Mouse (Mus musculus) MEL (cell line): Measurements from ENCODE around the gene Kat8. TPM values are rescaled to one million over a fixed set of nuclear protein-coding genes. Genes with fewer than 3 reads are reported as not detected.

Experiments used
- DNase-seq: peaks from one replicate; pipeline ENCODE4 v3.0.0; 2011; ENCODE audit warnings: low read depth, low spot score
- H3K27ac ChIP-seq: 2 replicates; pipeline ENCODE4 v1.5.1; 2012; ENCODE audit warnings: low read depth, mild to moderate bottlenecking, control low read depth, low read length, moderate library complexity; ENCODE audit not compliant: control insufficient read depth
- H3K27me3 ChIP-seq, 2 experiments: fragments of 150-350 bp in 1 of 2; sonication (generic) in 1 of 2; 2 replicates each; pipeline ENCODE4 v1.6.1; 2012; ENCODE audit warnings: low read length in 2 of 2, mild to moderate bottlenecking in 2 of 2, improper control_type of control experiment in 1 of 2, moderate library complexity in 1 of 2; ENCODE audit not compliant: insufficient read depth in 2 of 2, control insufficient read depth in 1 of 2
- H3K36me3 ChIP-seq, 2 experiments: 2 replicates each; pipeline ENCODE4 v1.6.1; 2012 to 2014; ENCODE audit warnings: low read length in 2 of 2, improper control_type of control experiment in 1 of 2, inconsistent platforms in 1 of 2, mild to moderate bottlenecking in 1 of 2; ENCODE audit not compliant: insufficient read depth in 2 of 2, control insufficient read depth in 1 of 2
- H3K4me1 ChIP-seq, 2 experiments: fragments of 150-350 bp in 1 of 2; sonication (generic) in 1 of 2; 2 replicates each; pipeline ENCODE4 v1.6.1; 2012; ENCODE audit warnings: low read length in 2 of 2, improper control_type of control experiment in 1 of 2, mild to moderate bottlenecking in 1 of 2; ENCODE audit not compliant: insufficient read depth in 2 of 2, control insufficient read depth in 1 of 2
- H3K4me3 ChIP-seq, 2 experiments: fragments of 150-350 bp in 1 of 2; sonication (generic) in 1 of 2; 2 replicates each; pipeline ENCODE4 v1.5.1; 2012; ENCODE audit warnings: low read depth in 2 of 2, low read length in 2 of 2, mild to moderate bottlenecking in 2 of 2, moderate library complexity in 2 of 2, control low read depth in 1 of 2, improper control_type of control experiment in 1 of 2; ENCODE audit not compliant: control insufficient read depth in 1 of 2, insufficient read depth in 1 of 2
- H3K79me2 ChIP-seq: 2 replicates; pipeline ENCODE4 v1.6.1; 2012; ENCODE audit warnings: mild to moderate bottlenecking, low read length, moderate library complexity; ENCODE audit not compliant: control insufficient read depth, poor library complexity, insufficient read depth
- H3K9ac ChIP-seq: 2 replicates; pipeline ENCODE4 v1.6.1; 2012; ENCODE audit warnings: low read depth, mild to moderate bottlenecking, control low read depth, low read length, moderate library complexity; ENCODE audit not compliant: control insufficient read depth, poor library complexity, severe bottlenecking
- H3K9me3 ChIP-seq: fragments of 150-350 bp; sonication (generic); replicated peaks from 2 replicates; pipeline ENCODE4 v1.6.1; 2012; ENCODE audit warnings: mild to moderate bottlenecking, low read length, improper control_type of control experiment, moderate library complexity; ENCODE audit not compliant: insufficient read depth
- BHLHE40 ChIP-seq: IDR thresholded peaks from 2 replicates; pipeline ENCODE4 v1.6.1; 2012; ENCODE audit warnings: low read depth, mild to moderate bottlenecking, inconsistent platforms, low read length, improper control_type of control experiment, borderline replicate concordance
- CHD1 ChIP-seq: IDR thresholded peaks from 2 replicates; pipeline ENCODE4 v1.6.1; 2012; ENCODE audit warnings: low read depth, mild to moderate bottlenecking, inconsistent platforms, low read length, improper control_type of control experiment
- E2F4 ChIP-seq: IDR thresholded peaks from 2 replicates; pipeline ENCODE4 v1.6.1; 2011; ENCODE audit warnings: low read depth, low read length, improper control_type of control experiment, borderline replicate concordance
- ELF1 ChIP-seq: IDR thresholded peaks from 2 replicates; pipeline ENCODE4 v1.6.1; 2014; ENCODE audit warnings: low read depth, mild to moderate bottlenecking, inconsistent platforms, low read length, improper control_type of control experiment, moderate library complexity
- ETS1 ChIP-seq: IDR thresholded peaks from 2 replicates; pipeline ENCODE4 v1.6.1; 2012; ENCODE audit warnings: low read depth, mild to moderate bottlenecking, inconsistent platforms, low read length, improper control_type of control experiment, moderate library complexity
- GATA1 ChIP-seq: IDR thresholded peaks from 2 replicates; pipeline ENCODE4 v1.6.1; 2011; ENCODE audit warnings: low read depth, low read length, improper control_type of control experiment
- JUND ChIP-seq: IDR thresholded peaks from 2 replicates; pipeline ENCODE4 v1.6.1; 2011; ENCODE audit warnings: low read depth, mild to moderate bottlenecking, improper control_type of control experiment, low read length
- MAFK ChIP-seq: IDR thresholded peaks from 2 replicates; pipeline ENCODE4 v1.6.1; 2011; ENCODE audit warnings: low read depth, mild to moderate bottlenecking, low read length, improper control_type of control experiment, borderline replicate concordance
- MEF2A ChIP-seq: IDR thresholded peaks from 2 replicates; pipeline ENCODE4 v1.6.1; 2014; ENCODE audit warnings: low read depth, mild to moderate bottlenecking, inconsistent platforms, low read length, improper control_type of control experiment; ENCODE audit not compliant: poor library complexity, insufficient replicate concordance, severe bottlenecking; ENCODE audit errors: extremely low read depth
- MXI1 ChIP-seq: IDR thresholded peaks from 2 replicates; pipeline ENCODE4 v1.6.1; 2011; ENCODE audit warnings: mild to moderate bottlenecking, low read depth, low read length, improper control_type of control experiment
- MYC ChIP-seq: IDR thresholded peaks from 2 replicates; pipeline ENCODE4 v1.6.1; 2011; ENCODE audit warnings: low read depth, mild to moderate bottlenecking, low read length, improper control_type of control experiment, moderate library complexity
- NELFE ChIP-seq: IDR thresholded peaks from 2 replicates; pipeline ENCODE4 v1.6.1; 2011; ENCODE audit warnings: low read depth, low read length, improper control_type of control experiment
- POLR2AphosphoS2 ChIP-seq: IDR thresholded peaks from 2 replicates; pipeline ENCODE4 v1.6.1; 2011; ENCODE audit warnings: low read length, improper control_type of control experiment
- POLR2AphosphoS5 ChIP-seq: IDR thresholded peaks from 2 replicates; pipeline ENCODE4 v1.6.1; 2012; ENCODE audit warnings: low read depth, borderline replicate concordance, mild to moderate bottlenecking, inconsistent platforms, low read length, moderate library complexity, mixed read lengths
- SIN3A ChIP-seq: IDR thresholded peaks from 2 replicates; pipeline ENCODE4 v1.6.1; 2012; ENCODE audit warnings: low read length, improper control_type of control experiment, inconsistent platforms
- TAL1 ChIP-seq: IDR thresholded peaks from 2 replicates; pipeline ENCODE4 v1.6.1; 2012; ENCODE audit warnings: mild to moderate bottlenecking, inconsistent platforms, low read length, moderate library complexity, mixed read lengths
- USF1 ChIP-seq: IDR thresholded peaks from 2 replicates; pipeline ENCODE4 v1.6.1; 2014; ENCODE audit warnings: low read depth, mild to moderate bottlenecking, inconsistent platforms, low read length, improper control_type of control experiment, moderate library complexity
- USF2 ChIP-seq, 2 experiments: IDR thresholded peaks; 2 replicates each; pipeline ENCODE4 v1.6.1; 2011 to 2012; ENCODE audit warnings: improper control_type of control experiment in 2 of 2, low read length in 2 of 2, borderline replicate concordance in 1 of 2, inconsistent platforms in 1 of 2, low read depth in 1 of 2, mild to moderate bottlenecking in 1 of 2; ENCODE audit not compliant: insufficient read depth in 1 of 2
- ZC3H11A ChIP-seq: IDR thresholded peaks from 2 replicates; pipeline ENCODE4 v1.6.1; 2012; ENCODE audit warnings: low read depth, mild to moderate bottlenecking, inconsistent platforms, low read length, improper control_type of control experiment
- ZKSCAN1 ChIP-seq: IDR thresholded peaks from 2 replicates; pipeline ENCODE4 v1.6.1; 2012; ENCODE audit warnings: low read depth, mild to moderate bottlenecking, inconsistent platforms, low read length, improper control_type of control experiment, moderate library complexity
- ZMIZ1 ChIP-seq: IDR thresholded peaks from 2 replicates; pipeline ENCODE4 v1.6.1; 2012; ENCODE audit warnings: low read depth, mild to moderate bottlenecking, inconsistent platforms, low read length, improper control_type of control experiment, moderate library complexity
- polyA plus RNA-seq, 2 experiments: library from polyadenylated mRNA; stranded (reverse) in 1 of 2; unstranded in 1 of 2; fragments of >175 nt in 1 of 2; fragments of >200 nt in 1 of 2; gene quantifications; 2 replicates each; pipeline versions ENCODE4 v1.2.1 to v1.2.4; 2012; ENCODE audit warnings: low replicate concordance in 2 of 2, low read depth in 1 of 2; ENCODE audit not compliant: insufficient read length in 2 of 2, insufficient read depth in 1 of 2, missing spikeins in 1 of 2
- total RNA-seq: library from RNA; depleted of rRNA; stranded (reverse); fragments of 300-350 nt; gene quantifications from 2 replicates; pipeline ENCODE4 v1.2.3, GENCODE M21; 2012

Gene Kat8
- total and polyA plus RNA-seq, 3 experiments, result 39.5 to 45.8 TPM; not detected in 1

DNA sequence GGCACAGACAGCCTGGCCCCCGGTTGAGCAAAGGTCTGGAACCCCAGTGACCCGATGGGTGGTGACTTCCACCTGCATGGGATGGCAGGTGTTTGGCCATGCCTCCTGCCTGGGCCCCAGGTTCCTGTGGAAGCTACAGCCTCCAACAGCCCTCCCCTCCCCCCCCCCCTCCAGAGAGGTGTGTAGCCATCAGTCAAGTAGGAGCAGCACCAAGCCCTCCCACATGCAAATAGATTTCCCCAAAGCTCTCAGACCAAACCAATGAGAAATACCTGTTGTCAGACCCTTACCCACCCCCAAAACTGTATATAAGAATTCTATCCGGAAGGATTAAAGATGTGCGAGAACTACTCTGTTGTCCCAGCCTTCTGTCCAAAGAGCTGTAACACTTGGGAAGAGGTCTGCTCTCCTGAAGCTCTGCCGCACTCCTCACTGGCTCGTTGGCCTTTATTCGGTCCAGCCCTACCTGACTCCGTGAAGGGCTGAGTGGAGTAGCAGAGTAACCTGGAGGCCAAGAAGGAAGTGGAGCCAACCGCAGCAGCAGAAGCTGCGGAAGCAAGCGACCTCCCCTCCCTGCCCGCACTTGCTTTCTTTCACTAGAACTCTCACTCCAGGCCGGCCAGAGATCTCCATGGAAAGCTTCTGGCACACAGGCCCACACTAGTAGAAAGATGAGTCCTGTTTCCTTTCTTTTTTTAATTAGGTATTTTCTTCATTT lies 40.7 kb downstream of the Kat8 start:
- no peaks in the 10 kb centered on the region for H3K9me3 ChIP-seq
- H3K4me3 ChIP-seq, result no peak overlapping the region
- H3K9ac ChIP-seq, result no peak overlapping the region
- no peak overlapping the region for H3K27ac ChIP-seq
- no peaks in the 10 kb centered on the region for H3K79me2 ChIP-seq
- H3K36me3 ChIP-seq, result no peaks in the 10 kb centered on the region
- H3K27me3 ChIP-seq, result peaks cover 24 to 26% of the 10 kb centered on the region in 2 experiments
- H3K4me1 ChIP-seq, result no peaks in the 10 kb centered on the region
- DNase-seq, result no peak
- TF ChIP-seq GATA1 (no peak), USF2 (IDR thresholded peaks at IDR 0.05; ENCODE audit: borderline replicate concordance in 1 of 2, insufficient read depth in 1 of 2, low read depth in 1 of 2, low read length in 2 of 2) (no peak), ETS1 (no peak), ZMIZ1 (no peak), POLR2AphosphoS2 (no peak), USF1 (no peak), MAFK (no peak), ELF1 (no peak), SIN3A (no peak)
- TF ChIP-seq, all 39 proteins: peak for 0

DNA sequence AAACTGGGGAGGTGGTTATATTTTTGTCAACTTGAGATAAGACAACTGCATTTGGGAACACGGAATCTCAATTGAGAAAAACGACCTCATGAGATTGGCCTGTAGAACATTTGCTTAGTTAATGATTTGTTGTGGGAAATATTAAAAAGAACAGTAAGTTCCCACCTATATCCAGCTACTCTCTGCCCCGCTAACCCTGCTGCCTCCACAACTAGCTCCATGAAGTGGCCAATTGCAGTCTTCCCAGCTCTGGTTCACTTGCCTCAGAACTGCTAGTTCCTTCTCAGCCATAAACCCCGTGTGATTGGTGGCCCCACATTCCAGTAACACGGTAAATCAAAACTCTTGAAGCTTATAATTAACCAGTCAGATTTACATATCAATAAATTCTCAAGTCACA lies 47.0 kb downstream of the Kat8 start:
- Histone ChIP-seq H3K36me3 (no peaks in the 10 kb centered on the region), H3K4me1 (no peaks in the 10 kb centered on the region), H3K9ac (no peak overlapping the region), H3K4me3 (no peak overlapping the region), H3K9me3 (no peaks in the 10 kb centered on the region), H3K27ac (no peak overlapping the region), H3K27me3 (peaks cover 8 to 13% of the 10 kb centered on the region in 2 experiments; a peak in 3 of 4 replicates), H3K79me2 (no peaks in the 10 kb centered on the region)
- no peak for TF ChIP-seq JUND
- TF ChIP-seq ZC3H11A, result no peak
- no peak for TF ChIP-seq POLR2AphosphoS5
- no peak for TF ChIP-seq BHLHE40
- no peak for TF ChIP-seq MEF2A
- no peak for TF ChIP-seq ELF1
- no peak for TF ChIP-seq CHD1
- TF ChIP-seq E2F4, result no peak
- no peak for TF ChIP-seq MYC
- no peak for TF ChIP-seq TAL1
- TF ChIP-seq MXI1, result no peak
- no peak for TF ChIP-seq NELFE
- no peak for TF ChIP-seq ZKSCAN1
- DNase-seq, result no peak
